16 mouse cellular contexts compared by ENCODE assay signal in genomic region chr2:74246631-74247030, GRCm38 (mm10).
"Had no signal": no experiment of that assay in that cellular context is flagged by ENCODE, and none has a peak within 500 bp of the region (broad histone marks: within the 10 kb centered on the region; RNA-seq: fewer than 3 reads in every experiment).

No protein-coding gene starts in this region.

- H3K9me3 ChIP-seq: neural tube, embryonic 13.5 days; neural tube, embryonic 15.5 days; stomach, embryonic 15.5 days had no signal

- H3K27ac ChIP-seq: neural tube, embryonic 13.5 days; neural tube, embryonic 15.5 days; stomach, embryonic 15.5 days; stomach, postnatal 0 days had no signal

- H3K4me3 ChIP-seq: neural tube, embryonic 13.5 days; neural tube, embryonic 15.5 days; stomach, embryonic 15.5 days had no signal

- DNase-seq: retina, postnatal 1 day; right cerebral cortex, adult 18-20 months; right cerebral cortex, postnatal 14 days; right cerebral cortex, postnatal 25 days; right cerebral cortex, postnatal 4 days; spleen, adult 18-20 months; thymus, adult 18-20 months; thymus, adult 2 months; thymus, postnatal 14 days; thymus, postnatal 25 days; thymus, postnatal 36 days; thymus, postnatal 4 days had no signal

- H3K4me1 ChIP-seq: stomach, embryonic 15.5 days had no signal

- H3K36me3 ChIP-seq: neural tube, embryonic 13.5 days; neural tube, embryonic 15.5 days; stomach, embryonic 15.5 days had no signal

- H3K27me3 ChIP-seq: neural tube, embryonic 13.5 days; neural tube, embryonic 15.5 days; stomach, embryonic 15.5 days had no signal

- H3K4me2 ChIP-seq: neural tube, embryonic 13.5 days; neural tube, embryonic 15.5 days; stomach, embryonic 15.5 days had no signal

- H3K9ac ChIP-seq: neural tube, embryonic 13.5 days; neural tube, embryonic 15.5 days; stomach, embryonic 15.5 days had no signal
